Mouse (Mus musculus): Measurements from ENCODE around the gene Pcnt. TPM values are rescaled to one million over a fixed set of nuclear protein-coding genes. Genes with fewer than 3 reads are reported as not detected.

Pcnt gene
- total RNA-seq, 2 experiments from 2014 or later: 57.6 to 59.3 TPM

GRCm38 (mm10) chr10:76326304-76327006 lies 116.1 kb downstream of the Pcnt start:
- no peak for DNase-seq (ENCODE audit: low spot score in 2 of 2)

DNA sequence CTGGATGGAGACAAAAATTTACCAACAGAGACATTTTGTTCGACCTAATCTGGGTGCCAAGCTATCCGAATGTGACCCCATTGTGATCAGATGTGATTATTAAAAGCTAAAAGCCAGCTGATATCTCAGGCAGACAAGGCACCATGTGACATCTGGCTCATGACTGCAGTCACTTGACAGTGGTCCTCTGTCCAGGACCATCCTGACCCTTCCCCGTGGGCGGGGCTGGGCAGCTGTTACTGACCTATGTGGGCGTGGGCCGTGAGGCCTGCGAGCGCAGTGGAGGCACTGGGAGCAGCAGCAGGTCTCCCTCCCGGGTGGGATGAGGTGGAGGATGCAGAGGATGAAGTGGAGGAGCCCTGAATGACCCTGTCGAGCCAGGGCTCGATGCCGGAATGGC lies 125.0 kb downstream of the Pcnt start:
- no peak for DNase-seq (ENCODE audit: low spot score in 2 of 2)

DNA sequence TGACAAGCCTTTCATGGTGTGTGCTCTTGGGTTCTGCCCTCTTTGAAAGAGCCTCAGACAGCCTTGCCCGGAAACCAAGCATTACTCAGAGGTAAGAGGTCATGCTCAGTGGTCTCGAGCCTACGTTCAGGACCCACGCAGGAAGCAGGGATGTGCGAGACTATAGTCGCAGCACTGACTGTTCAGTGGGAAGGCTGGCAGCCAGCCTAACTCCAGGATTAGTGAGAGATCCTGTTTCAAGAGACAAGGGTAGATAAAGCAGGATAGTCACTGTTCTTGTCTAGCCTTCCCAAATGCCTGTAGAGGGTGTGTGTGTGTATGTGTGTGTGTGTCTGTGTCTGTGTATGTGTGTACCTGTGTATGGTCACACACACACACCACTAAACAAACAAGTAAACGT lies 126.4 kb downstream of the Pcnt start:
- DNase-seq (ENCODE audit: low spot score in 2 of 2): no peak

- no peak for DNase-seq (ENCODE audit: low spot score in 2 of 2)
Observed at GRCm38 (mm10) chr10:76306738-76307137, 135.8 kb downstream of the Pcnt start.

Other genes with a start within 250 kb of the Pcnt start
- gene Prmt2, start 204.9 kb downstream of the Pcnt start, total RNA-seq (2021): 10 to 100 TPM; 21.3 to 25.5 TPM
- gene S100b, start 188.9 kb downstream of the Pcnt start, total RNA-seq (2021): 10 to 100 TPM; 13.7 to 15.3 TPM
- 10 to 100 TPM; 19.6 to 23.9 TPM for gene Dip2a, start 97.5 kb downstream of the Pcnt start, total RNA-seq (2021)
- not detected for gene AC141477.1, start 2.3 kb downstream of the Pcnt start, total RNA-seq (2021)
- gene 2610028H24Rik, start 6.3 kb upstream of the Pcnt start, total RNA-seq (2021): 1 to 10 TPM in 1 of 2 experiments, under 1 TPM in 1; 0.86 to 1.2 TPM
- 10 to 100 TPM; 38.0 to 42.9 TPM for gene Mcm3ap, start 26.1 kb upstream of the Pcnt start, total RNA-seq (2021)
- gene Ybey, start 26.3 kb upstream of the Pcnt start, total RNA-seq (2021): 1 to 10 TPM; 4.2 to 5.0 TPM
- 10 to 100 TPM; 19.0 to 19.3 TPM for gene Lss, start 88.8 kb upstream of the Pcnt start, total RNA-seq (2021)
- not detected for gene Spatc1l, start 119.5 kb upstream of the Pcnt start, total RNA-seq (2021)
- gene Ftcd, start 132.9 kb upstream of the Pcnt start, total RNA-seq (2021): under 1 TPM in 1 of 2 experiments, not detected in 1; 0.41 TPM
- gene Col6a2, start 180.8 kb upstream of the Pcnt start, total RNA-seq (2021): 100 to 1,000 TPM; 657 to 733 TPM

Measured in gastrocnemius, postnatal 4 days (tissue).